In genomic region chrX:61709302-61710033, GRCm38 (mm10) we compare ENCODE assay signal across 9 mouse cellular contexts. TPM values are rescaled to one million over a fixed set of nuclear protein-coding genes. Genes with fewer than 3 reads are reported as not detected.
A peak's percentile ranks its signal among the peaks of the same experiment; 100 is the strongest.
DNase-seq lines count a peak whose midpoint lies in the region; ATAC-seq lines count a peak whose summit lies in the region.
"Had no signal": no experiment of that assay in that cellular context is flagged by ENCODE, and none has a peak within 500 bp of the region (broad histone marks: within the 10 kb centered on the region; RNA-seq: fewer than 3 reads in every experiment).

Gene Ldoc1, plus strand, starts transcription at chrX:61709497.

- 31% methylated on average over 34 of the region's 34 CpGs for WGBS in heart, embryonic 12.5 days
- WGBS in forebrain, embryonic 14.5 days, result 49% methylated on average over 33 of the region's 34 CpGs
- WGBS in midbrain, embryonic 12.5 days, result 39% methylated on average over 34 of the region's 34 CpGs

- H3K9me3 ChIP-seq in heart, embryonic 12.5 days (replicated peaks), result no peaks in the 10 kb centered on the region
- H3K9me3 ChIP-seq in forebrain, embryonic 14.5 days (replicated peaks; ENCODE audit: control insufficient read depth, low read length), result no peaks in the 10 kb centered on the region
- no peaks in the 10 kb centered on the region for H3K9me3 ChIP-seq in midbrain, embryonic 12.5 days

- DNase-seq in heart, adult 9 months (ENCODE audit: low spot score in 2 of 2), result no peak
- peak; percentile 54 for DNase-seq in brain, adult 2 months (ENCODE audit: low read depth, low spot score)
- no peak for DNase-seq in forebrain, embryonic 14.5 days (ENCODE audit: low spot score)
- no peak for DNase-seq in layer of hippocampus, adult 9-10 months (ENCODE audit: low spot score)
- DNase-seq in layer of hippocampus, postnatal 36 days, result no peak

- ATAC-seq in heart, embryonic 12.5 days (ENCODE audit: insufficient number of reproducible peaks, low FRiP score), result no peak
- ATAC-seq in forebrain, embryonic 14.5 days, result 0 out of 2 replicates have a peak, but pooled peaks have one; percentile 12
- peak; percentile 54 for ATAC-seq in midbrain, embryonic 12.5 days (ENCODE audit: low FRiP score, low read depth)
- no peak for ATAC-seq in monocyte, adult 5-6 weeks (replicated peaks; ENCODE audit: insufficient number of reproducible peaks, low FRiP score, low TSS enrichment, poor library complexity, severe bottlenecking)

- H3K4me1 ChIP-seq in heart, embryonic 12.5 days (replicated peaks), result no peaks in the 10 kb centered on the region; the same call in 1 of the 2 replicates
- no peaks in the 10 kb centered on the region for H3K4me1 ChIP-seq in forebrain, embryonic 14.5 days (ENCODE audit: control insufficient read depth, insufficient read depth, low read length)
- H3K4me1 ChIP-seq in midbrain, embryonic 12.5 days, result no peaks in the 10 kb centered on the region

- 0 out of 2 replicates have a peak within 1 kb of the TSS, but pooled peaks have one; percentile 36 for H3K9ac ChIP-seq in heart, embryonic 12.5 days
- H3K9ac ChIP-seq in forebrain, embryonic 14.5 days (ENCODE audit: low read length), result no peak within 1 kb of the TSS
- no peak within 1 kb of the TSS for H3K9ac ChIP-seq in midbrain, embryonic 12.5 days (replicated peaks)

- no peaks in the 10 kb centered on the region for H3K27me3 ChIP-seq in heart, embryonic 12.5 days (replicated peaks)
- no peaks in the 10 kb centered on the region for H3K27me3 ChIP-seq in forebrain, embryonic 14.5 days (replicated peaks; ENCODE audit: control insufficient read depth, insufficient read depth, low read length)
- H3K27me3 ChIP-seq in midbrain, embryonic 12.5 days, result no peaks in the 10 kb centered on the region

- no peak within 1 kb of the TSS for H3K27ac ChIP-seq in heart, embryonic 12.5 days (ENCODE audit: poor library complexity, severe bottlenecking)
- H3K27ac ChIP-seq in forebrain, embryonic 14.5 days (ENCODE audit: low read depth, low read length), result no peak within 1 kb of the TSS
- H3K27ac ChIP-seq in midbrain, embryonic 12.5 days (replicated peaks), result no peak within 1 kb of the TSS

- no peaks in the 10 kb centered on the region for H3K36me3 ChIP-seq in heart, embryonic 12.5 days
- H3K36me3 ChIP-seq in forebrain, embryonic 14.5 days (ENCODE audit: control insufficient read depth, insufficient read depth, low read length), result no peaks in the 10 kb centered on the region
- H3K36me3 ChIP-seq in midbrain, embryonic 12.5 days, result no peaks in the 10 kb centered on the region

- peak within 1 kb of the TSS; percentile 80 for H3K4me2 ChIP-seq in heart, embryonic 12.5 days
- H3K4me2 ChIP-seq in forebrain, embryonic 14.5 days (ENCODE audit: low read length), result peak within 1 kb of the TSS; percentile 52
- peak within 1 kb of the TSS; percentile 55 for H3K4me2 ChIP-seq in midbrain, embryonic 12.5 days (replicated peaks)

- peak within 1 kb of the TSS; percentile 46 for H3K4me3 ChIP-seq in heart, embryonic 12.5 days
- H3K4me3 ChIP-seq in forebrain, embryonic 14.5 days (ENCODE audit: low read depth, low read length), result peak within 1 kb of the TSS; percentile 26
- H3K4me3 ChIP-seq in midbrain, embryonic 12.5 days, result peak within 1 kb of the TSS; percentile 37

RNA-seq across cellular contexts. Expression of gene Ldoc1, which starts in this region (rescaled TPM):
- polyA plus RNA-seq in heart, embryonic 12.5 days (2016; fragmentation: Nextera tagmentation; extraction: Ambion mirVana), result 0.21 and 0.38 TPM in 2 replicates
- polyA plus RNA-seq in forebrain, embryonic 14.5 days (2014; fragmentation: Nextera tagmentation; extraction: Ambion mirVana), result 2.7 TPM in 2 replicates
- polyA plus RNA-seq in midbrain, embryonic 12.5 days (2016; fragmentation: Nextera tagmentation; extraction: Ambion mirVana), result 0.88 and 1.1 TPM in 2 replicates
- total RNA-seq in monocyte, adult 5-6 weeks (2017), result not detected in 3 replicates
- total RNA-seq in layer of hippocampus, postnatal 36 days (2021), result 1 to 10 TPM; 1.7 to 2.3 TPM
- polyA plus RNA-seq: small intestine, adult 2 months had no signal

Comparison
In these comparisons a context has a peak if more than half of its experiments do, and no peak if none do; other contexts are left out.
1. ATAC-seq: peak in forebrain, embryonic 14.5 days (single experiment) and midbrain, embryonic 12.5 days (single experiment); none in heart, embryonic 12.5 days (single experiment) and monocyte, adult 5-6 weeks (single experiment).
2. Peak in every context shown above with its lines, with median percentiles within 50 percentile points of each other: H3K4me2 ChIP-seq and H3K4me3 ChIP-seq.